Mouse (Mus musculus) heart, adult 18-20 months (tissue): Measurements from ENCODE around the gene Pax7. TPM values are rescaled to one million over a fixed set of nuclear protein-coding genes. Genes with fewer than 3 reads are reported as not detected.
A peak's percentile ranks its signal among the peaks of the same experiment; 100 is the strongest.

Experiments
- DNase-seq, 2 experiments: peaks; one replicate each; pipeline ENCODE4 v3.0.0; 2021 to 2022; ENCODE audit warnings: mixed read lengths in 1 of 2
- total RNA-seq, 2 experiments: library from RNA; stranded (reverse); gene quantifications; 2 replicates each; pipeline ENCODE4 v1.2.3; 2021

The Pax7 gene
- total RNA-seq, 2 experiments from 2014 or later, result not detected

DNA sequence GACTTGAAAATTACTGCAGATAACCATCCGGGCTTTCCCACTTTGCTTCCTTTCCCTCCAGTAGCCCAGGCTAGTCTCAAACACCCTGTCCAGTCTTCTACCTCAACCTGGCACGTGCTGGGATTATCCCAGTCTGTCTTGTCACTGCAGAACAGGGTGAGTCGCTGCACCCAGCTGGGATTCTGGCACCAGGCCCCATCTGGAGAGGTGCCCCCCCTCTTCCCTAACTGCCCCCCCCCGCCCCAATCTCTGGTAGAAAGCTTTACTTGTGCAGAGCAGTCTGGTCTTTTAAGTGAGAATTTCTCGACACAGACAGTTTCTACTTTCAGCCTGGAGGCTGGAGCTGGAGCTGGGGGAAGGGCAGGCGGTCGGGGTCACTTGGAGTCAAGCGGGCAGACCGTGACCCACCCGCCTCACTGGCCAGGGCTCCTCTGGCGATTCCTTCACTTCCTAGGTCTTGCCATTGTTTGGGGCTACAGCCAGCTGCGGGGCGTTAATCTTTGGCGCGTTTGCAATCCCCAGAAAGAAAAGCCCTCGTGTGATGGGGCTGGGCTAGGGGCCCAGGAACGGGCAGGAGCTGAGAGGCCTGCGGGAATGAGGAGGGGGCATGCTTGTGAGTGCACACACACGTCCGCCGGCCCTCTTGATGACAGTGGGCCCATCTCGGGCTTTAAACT is 22.4 kb downstream of the Pax7 start:
- DNase-seq, result no peak

DNA sequence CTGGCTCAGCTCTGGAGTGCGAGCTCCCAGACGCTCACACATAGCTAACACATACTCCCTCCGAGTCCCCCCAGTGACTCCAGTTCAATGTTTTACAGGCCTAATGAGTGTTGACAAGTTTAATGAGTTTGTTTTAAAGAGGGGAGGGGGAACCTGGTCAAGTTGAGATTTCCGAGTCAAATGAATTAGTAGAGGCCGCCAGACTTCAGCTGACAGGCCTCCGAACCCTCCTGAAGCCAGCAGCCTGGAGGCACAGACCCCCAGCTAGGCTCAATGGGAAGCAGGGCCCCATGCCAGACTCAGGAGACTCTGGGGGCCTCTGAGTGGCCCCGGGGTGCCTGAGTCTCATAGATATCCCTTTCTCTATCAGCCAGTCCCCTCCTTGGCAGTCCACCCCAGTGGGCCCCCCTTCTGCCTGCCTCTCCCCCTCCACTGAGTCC is 23.9 kb downstream of the Pax7 start:
- DNase-seq, result no peak

DNA sequence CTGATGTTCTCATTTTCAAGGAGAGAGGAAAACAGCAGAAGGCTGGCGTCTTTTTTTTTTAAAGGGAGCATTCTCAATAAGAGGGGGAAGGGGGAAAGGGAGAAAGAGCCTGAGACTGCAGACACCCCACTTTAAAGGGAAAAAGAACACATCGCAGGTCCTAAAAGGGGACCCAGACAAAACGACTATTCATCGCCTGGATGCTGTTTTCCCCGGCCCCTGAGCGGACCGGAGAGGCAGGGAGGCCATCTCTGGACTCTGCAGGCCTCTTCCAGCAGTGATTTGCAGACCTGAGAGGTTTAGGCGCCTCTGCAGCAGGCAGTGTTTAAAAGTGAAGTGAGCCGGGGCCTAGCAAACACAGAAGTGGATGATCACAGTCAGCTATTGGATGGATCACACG is 25.5 kb downstream of the Pax7 start:
- DNase-seq, result no peak

DNA sequence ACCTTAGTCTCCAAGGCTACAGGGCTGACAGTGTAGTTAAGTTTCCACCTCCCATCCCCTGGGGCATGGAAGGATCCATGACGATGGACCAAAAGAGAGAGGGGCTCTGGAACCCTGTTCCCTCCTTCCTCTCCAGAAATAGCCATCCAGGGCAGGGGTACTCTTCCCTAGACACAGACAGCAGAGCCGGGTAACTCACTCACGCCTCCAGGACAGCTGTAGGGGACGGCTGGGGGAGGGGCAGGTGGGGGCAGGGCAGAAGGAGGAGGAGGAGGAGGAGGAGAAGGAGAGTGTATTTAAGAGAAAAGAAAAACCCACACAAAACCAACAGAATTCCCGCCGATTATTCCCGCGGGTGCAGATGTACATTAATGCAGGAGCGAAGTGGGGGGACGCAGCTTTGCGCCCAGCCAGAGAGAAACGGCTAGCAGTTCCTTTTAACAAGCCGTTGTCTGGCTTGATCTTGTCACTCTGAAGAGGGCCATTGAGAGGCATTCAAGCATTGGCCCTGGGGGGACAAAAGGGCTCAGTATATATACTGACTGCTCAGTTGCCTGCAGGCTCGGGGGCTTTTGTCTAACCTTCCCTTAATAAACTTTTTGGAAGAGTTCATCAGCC is 26.0 kb downstream of the Pax7 start:
- DNase-seq, result no peak

DNA sequence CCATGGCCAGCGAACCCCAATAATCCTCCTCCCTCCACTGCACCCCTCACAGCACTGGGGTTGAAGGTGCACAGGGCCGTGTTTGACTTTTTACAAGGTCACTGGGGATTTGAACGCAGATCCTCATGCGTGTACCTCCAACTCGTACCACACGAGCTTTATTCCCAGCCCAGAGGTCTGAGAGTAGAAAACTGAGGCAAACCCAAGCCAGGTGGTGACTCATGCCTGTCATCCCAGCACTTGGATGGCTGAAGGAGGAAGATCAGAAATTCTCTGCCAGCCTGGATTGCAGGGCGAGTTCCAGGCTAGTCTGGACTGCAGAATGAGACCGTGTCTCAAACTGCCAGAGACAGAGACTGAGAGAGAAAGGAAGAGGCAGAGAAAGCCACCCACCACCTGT is 28.4 kb downstream of the Pax7 start:
- DNase-seq, result no peak

DNA sequence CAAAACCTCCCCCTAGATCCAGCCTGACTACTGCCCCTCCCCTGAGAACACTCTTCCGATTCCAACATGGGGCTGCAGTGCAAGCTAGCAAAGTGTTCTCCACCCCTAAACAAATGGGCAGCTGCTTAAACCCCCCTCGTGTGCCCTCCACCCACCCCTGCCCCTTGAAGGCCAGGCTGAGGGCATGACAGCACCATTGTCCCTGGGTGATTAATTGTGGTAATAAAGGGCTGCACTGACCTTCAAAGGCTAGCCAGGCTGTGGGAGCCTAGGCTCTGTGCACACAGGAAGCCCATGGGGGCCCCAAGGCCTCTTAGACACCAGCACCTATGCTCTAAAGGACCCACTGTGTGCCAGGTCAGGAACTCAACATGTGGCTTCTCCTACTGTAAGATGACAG is 29.3 kb downstream of the Pax7 start:
- DNase-seq, result no peak

DNA sequence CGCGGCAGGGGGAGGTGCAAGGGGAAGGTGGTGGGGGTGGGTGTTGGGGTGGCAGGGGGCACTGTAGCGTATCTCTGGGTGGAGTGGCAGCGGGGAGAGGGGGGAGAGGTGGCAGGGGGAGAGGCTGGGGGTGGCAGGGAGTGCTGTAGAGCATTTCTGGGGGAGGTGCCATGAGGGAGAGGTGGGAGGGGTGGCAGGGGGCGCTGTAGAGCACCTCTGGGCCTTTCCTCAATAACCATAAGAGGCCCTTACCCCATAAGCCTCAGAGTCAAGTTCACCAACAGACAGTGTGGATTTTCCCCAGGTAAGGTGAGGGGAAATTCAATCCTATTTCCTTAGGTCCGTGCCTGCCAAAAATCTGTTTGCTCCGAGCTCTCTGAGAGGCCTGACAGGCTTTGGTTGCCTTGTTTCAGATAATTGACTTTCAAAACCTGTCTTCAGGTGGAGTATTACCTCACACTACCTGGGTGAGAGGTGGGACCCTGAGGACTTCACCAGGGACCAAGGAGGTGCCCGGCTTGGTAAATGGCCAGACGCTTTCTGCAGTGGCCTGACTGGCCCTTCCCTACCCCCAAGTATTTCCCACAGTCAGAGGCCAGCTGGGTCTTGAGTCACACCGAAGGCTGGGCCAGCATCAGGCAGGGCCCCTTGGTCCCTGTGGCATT is 33.8 kb downstream of the Pax7 start:
- no peak for DNase-seq

DNA sequence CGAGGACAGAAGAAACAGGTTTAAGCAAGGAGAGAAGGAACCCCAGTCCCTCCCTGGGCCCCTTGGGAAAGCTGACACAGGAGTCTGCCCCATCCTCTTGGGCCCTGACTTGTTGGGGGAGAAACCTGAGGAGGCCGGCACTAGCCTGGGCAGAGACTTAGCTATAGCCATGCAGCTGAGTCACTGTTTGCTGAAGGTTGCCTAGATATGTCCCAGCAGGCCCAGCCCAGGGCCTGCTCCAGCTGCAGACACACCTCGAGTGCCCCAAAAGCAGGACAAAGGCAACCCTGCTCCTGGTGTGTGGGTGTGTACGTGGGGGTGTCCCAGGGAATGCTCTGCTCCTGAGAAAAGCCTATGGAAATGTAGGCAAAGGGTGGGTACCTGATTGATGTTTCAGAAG is 36.0 kb downstream of the Pax7 start:
- DNase-seq, result no peak

DNA sequence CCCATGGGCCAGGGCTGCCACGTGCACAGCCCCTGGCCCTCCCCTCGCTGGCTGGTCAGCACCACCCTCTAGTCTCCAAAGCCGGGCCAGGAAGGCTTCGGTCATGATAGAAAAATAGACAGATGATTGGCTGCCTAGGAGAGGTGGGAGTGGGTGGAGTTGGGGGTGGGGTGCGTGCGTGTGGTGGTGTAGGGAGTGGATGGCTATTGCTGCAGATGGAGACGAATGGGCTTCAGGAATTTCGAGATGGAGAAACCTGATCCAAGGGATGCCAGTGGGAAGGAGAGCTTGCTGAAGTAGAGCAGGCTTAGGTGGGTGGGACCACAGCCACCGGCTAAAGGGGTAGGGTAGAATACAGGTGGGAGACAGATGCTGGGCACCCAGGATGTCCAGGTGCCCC is 37.2 kb downstream of the Pax7 start:
- no peak for DNase-seq

DNA sequence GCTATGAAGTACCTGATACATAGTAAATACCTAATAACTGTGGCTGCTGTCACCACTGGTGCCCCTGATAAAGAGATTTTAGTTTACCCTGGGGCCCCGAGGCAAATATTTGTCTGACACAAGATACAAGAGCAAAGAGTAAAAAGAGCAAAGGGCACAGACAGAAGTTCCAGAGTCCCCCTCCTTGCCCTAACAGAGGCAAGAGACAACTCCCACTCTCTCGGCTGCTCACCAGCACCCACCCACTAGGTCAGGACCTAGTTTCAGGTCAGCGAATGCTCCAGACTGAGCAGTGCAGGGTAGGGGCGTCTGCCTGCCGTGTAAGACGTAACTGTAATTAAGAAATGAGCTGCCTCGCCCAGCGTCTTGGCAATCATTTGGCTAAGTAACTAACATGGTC is 42.2 kb downstream of the Pax7 start:
- no peak for DNase-seq

DNA sequence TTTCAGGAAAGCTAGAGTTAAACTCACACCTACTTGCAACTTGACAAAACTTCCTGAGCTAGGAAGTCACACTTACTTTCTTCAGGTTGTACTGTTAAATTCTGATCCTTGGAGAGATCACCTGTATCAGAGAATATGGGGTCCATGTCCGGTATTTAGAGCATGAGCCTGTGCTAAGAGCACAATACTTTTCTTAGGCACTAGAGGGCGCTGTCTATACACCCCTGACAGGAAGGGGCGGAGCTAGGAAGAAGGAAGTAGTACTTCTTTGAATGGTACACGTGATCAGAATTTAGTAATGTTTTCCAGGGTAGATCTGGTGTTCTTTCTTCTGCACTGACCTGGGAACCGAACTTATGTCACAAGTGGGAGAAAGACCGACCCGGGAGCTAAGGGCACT is 43.6 kb downstream of the Pax7 start:
- DNase-seq, result no peak

DNA sequence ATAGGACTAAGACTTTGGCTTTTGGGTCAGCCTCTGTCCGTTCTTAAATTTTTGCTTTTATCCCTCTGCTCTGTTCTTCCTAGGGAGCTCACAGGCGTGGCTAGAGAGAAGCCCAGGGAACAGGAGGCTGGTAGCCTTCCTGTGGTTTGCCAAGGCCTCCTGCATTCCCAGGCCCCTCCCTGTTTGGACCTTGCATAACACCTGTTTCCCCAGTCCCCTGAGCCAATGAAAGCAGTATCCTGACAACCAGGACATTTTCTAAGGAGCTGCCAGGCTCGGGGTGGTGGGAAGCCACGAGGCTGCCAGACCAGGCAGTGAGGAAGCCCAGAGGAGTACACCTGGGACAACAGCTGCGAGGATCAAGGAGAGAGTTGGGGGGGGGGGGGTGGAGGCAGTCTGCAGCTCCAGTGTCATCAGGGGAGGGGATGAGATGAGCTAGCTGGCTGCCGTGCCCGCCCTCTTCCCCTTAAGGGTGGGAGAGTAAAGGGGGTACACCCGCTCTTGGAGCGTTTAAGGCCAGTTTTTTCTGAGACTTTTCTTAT is 50.3 kb downstream of the Pax7 start:
- DNase-seq, result no peak

DNA sequence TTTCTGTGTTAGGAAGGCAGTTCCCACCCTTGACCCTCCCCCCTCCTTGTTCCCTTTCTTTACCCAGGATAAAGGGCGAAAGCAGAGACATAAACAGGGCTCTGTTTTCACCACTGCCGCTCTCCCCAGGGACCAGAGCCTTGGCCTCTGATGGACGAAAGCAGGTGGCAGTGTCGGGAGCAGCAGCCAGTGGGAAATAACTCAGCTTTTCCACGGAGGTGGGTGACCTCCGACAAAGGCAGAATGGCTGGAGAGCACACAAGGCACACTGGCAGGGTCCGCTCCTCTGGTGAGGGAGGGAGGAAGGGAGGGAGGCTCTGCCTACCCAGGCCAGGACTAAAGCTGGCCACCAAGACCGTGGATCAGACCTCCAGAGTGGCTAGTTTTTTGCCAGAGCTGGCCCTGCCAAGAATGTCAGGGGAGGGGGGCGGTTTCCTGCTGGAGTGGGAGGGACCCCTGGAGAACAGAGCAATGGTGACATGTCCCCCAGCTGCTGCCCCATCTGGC is 62.1 kb downstream of the Pax7 start:
- peak in 1 of 2 experiments; percentile 4 for DNase-seq

DNA sequence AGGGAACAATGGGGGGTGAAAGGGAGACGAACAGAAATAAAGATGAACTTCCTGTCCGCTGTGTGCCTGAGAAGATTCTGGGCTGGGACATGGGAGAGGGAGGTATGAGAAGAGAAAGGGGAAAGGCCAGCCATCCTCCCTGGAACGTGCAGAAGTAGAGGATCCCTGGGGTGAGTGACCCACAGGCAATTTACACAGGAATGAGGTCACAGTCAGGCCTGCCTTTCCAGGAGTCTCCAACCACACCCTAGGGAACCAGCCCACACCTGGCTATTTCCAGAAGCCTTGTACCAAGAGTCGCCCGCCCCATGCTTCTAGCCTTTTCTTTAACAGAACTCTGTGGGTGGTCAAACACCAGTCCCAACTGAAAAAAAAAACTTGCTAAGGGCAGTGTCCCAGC is 65.5 kb downstream of the Pax7 start:
- no peak for DNase-seq

DNA sequence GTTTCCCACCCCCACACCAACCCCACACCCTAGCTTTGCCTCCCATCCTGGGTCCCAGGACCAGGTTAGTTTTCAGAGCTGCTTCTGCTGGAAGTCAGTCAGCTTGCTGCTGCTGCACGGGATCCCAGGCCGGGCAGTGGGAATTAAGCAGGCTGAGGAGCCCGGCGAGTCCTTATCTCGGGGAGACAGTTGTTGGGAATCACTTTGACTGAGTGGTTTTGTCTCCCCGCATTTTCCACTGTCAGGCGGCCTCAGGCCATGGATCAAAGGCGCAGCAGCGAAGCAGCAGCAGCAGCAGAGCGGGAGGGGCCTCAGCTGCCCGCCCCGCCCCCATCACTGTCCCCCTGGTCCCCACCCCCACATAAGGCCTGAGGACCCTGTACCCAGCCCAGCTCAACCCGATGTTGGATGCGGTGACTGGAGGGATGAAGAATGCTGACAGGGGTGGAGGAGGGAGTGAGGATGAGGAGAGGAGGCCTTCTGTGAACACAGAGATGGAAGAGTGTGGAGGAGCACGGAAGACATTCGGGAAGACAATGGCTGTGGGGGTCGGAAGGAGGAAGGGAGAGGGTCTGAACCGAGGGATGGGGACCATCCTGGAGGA is 66.1 kb downstream of the Pax7 start:
- DNase-seq, result no peak

DNA sequence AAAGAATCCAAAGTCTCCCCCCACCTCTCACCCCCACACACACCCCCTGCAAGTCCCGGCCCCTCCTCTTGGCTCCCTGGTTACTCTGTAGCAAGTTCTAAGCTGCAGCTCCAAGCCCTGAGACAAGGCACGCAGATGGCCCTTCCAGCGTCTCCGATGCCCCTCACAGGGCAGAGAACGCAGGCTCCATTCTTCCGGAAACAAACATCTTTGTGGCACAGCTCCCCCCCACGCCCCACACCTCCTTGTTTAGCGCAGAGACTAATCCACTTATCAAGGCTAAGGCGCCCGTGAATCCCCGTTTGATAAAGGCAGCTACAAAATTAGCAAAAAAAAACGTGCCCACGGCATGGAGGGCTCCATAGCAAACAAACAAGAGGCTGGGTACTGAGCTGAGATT is 71.4 kb downstream of the Pax7 start:
- no peak for DNase-seq

DNA sequence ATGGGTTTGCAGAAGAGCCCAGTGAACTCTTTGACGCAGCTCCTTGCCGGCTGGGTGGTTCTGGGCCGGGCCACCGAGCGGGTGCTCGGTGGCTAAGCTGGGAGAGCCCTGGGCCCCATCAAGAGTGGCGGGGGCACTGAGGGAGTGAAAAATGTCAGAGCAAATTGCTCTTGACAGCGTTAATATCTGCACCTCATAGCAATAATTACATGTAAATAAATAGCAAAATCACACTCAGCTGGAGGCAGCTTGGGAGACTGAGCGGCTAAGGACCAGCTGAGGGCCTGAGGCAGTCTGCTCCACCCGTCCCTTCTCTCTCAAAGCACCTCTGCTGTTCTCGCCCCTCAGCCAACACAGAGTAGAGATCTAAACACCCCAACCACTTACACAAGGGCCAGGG is 72.6 kb downstream of the Pax7 start:
- no peak for DNase-seq

DNA sequence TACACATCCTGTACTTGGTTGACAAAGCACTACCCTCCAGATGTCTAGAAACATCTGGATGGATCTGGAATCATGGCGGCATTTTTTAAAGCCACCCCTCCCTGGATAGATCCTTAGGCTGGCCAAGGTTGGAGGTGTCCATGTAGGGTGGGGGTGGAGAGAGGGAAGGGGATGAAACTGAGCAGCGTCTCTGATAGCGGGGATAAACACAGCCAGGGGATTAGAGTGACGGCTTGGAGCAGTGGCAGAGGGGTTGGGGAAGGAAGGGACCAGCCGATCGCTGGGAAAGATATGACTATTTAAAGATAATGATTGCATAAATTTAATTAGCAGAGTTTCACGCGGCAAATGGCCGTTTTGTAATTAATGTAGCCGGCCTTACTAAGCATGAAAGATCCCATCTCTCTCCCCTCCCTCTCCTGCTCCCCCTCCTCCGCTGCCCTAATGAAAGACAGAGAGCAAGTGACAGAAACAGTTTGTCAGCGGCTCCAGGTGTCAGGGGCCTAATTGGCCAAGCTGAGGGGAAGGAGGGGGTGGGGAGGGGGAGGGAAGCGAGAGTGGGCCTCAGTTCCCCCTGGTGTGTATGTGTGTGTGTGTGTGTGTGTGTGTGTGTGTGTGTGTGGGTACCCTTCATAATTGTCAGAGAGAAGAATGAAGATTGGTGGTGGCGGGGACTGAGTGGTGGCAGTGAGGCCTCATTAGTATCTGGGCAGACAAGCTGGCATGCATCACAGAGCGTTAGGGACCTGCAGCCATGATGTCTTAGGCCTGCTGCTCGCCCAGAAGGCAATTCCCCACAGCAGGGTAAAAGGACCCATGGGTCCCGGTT is 74.6 kb downstream of the Pax7 start:
- DNase-seq, result no peak

DNA sequence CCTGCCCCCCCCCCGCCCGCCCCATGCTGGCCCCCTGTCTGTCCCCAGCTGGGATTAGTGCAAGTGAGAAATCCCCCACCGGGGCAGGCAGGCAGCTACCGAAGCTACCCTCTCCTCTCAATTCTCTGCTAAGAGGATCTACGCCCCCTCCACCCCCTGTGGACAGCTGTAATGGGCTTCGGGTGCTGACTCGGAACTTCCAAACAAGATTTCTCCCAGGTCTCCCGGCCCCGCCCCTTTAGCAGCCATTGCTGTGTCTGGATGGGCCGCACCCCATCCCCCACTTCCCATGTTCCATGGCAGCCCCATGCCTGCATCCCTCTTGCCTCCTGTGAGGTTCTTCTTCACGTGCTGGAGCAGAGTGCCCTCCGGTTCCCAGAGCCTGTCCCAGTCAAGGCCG is 76.4 kb downstream of the Pax7 start:
- DNase-seq, result no peak

DNA sequence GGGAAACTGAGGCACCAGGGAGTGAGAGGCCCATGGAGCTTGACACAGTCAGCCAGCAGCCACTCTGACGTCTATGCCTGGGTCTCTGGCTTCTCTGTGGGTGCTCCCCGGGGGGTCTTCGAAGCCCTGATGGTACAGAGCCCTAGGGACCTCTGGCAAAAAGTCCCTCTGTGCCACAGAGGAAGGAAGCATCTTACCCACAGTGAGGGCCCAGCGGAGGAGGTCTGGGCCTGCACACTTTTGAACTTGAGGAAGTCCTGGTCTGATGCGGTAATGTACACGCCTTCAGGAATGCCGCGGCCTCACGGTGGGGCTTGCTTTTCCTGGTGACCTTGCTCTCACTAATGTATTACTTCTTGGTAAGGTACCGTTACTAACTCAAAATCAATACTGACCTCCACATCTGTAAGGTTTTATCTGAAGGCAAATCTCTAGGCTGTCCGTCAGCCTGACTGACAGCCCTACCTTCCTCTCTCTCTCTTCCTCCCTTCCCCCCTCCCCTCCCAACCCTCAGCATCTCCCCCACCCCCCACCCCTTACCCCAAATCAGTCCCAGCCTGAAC is 79.1 kb downstream of the Pax7 start:
- DNase-seq, result no peak

DNA sequence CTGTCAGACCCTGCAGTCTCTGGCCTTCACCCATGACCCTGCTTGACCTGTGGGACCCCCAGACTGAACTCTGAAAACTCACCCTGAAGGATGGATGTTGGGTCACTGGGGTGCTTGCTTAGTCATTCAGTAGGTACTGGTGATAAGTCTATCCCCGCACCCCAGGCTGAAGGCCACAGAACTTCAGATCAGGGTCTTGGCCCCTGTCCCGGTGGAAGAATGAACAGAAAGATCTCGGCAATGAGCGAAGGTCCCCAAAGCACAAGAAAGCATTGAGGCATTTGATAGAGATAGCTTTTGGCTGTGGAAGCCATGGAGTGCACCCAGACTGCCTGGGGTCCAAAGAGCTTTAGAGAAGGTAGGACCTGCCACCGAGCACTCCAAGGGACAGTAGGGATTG is 82.4 kb downstream of the Pax7 start:
- DNase-seq, result no peak
